Mouse (Mus musculus) forebrain, embryonic 12.5 days (tissue): ENCODE measurements around the gene Strn. TPM values are rescaled to one million over a fixed set of nuclear protein-coding genes. Genes with fewer than 3 reads are reported as not detected.
"Not testable (repeated sequence)": the region's sequence is repeated elsewhere in the genome, so short reads cannot be mapped to it uniquely, and the experiment has no call there.

Source experiments
- ATAC-seq: fragments of 200-750 bp; cut with Nextera tagmentation; 2 replicates; pipeline ENCODE4 v1.8.0; 2017; ENCODE audit warnings: moderate TSS enrichment; ENCODE audit not compliant: low FRiP score
- H3K27ac ChIP-seq: fragments of 300-500 bp; sonication (generic); 2 replicates; pipeline ENCODE4 v1.5.1; 2016; ENCODE audit warnings: mild to moderate bottlenecking
- H3K27me3 ChIP-seq: fragments of 300-500 bp; sonication (generic); 2 replicates; pipeline ENCODE4 v1.6.1; 2016; ENCODE audit warnings: mild to moderate bottlenecking
- H3K36me3 ChIP-seq: fragments of 300-500 bp; sonication (generic); replicated peaks from 2 replicates; pipeline ENCODE4 v1.6.1; 2016; ENCODE audit warnings: mild to moderate bottlenecking
- H3K4me1 ChIP-seq: fragments of 300-500 bp; sonication (generic); 2 replicates; pipeline ENCODE4 v1.6.1; 2016
- H3K4me2 ChIP-seq: fragments of 300-500 bp; sonication (generic); 2 replicates; pipeline ENCODE4 v1.6.1; 2016; ENCODE audit warnings: mild to moderate bottlenecking, moderate library complexity
- H3K4me3 ChIP-seq: fragments of 300-500 bp; sonication (generic); replicated peaks from 2 replicates; pipeline ENCODE4 v1.5.1; 2016; ENCODE audit warnings: mild to moderate bottlenecking
- H3K9ac ChIP-seq: fragments of 300-500 bp; sonication (generic); 2 replicates; pipeline ENCODE4 v1.6.1; 2016; ENCODE audit warnings: mild to moderate bottlenecking
- H3K9me3 ChIP-seq: fragments of 300-500 bp; sonication (generic); 2 replicates; pipeline ENCODE4 v1.6.1; 2016
- WGBS: fragments of 180-500 bp; shearing (Covaris S2); methylation state at CpG from one replicate; pipeline ENCODE4 v1.1.7; 2016; 5-methylcytosine and 5-hydroxymethylcytosine counted together
- polyA plus RNA-seq: library from polyadenylated mRNA; unstranded; fragments of >200 nt; fragmentation: Nextera tagmentation; extraction: Ambion mirVana; gene quantifications from 2 replicates; pipeline ENCODE4 v1.2.1, GENCODE M21; 2016

Gene Strn
- polyA plus RNA-seq, 1 experiment from 2014 or later: 7.5 TPM

DNA sequence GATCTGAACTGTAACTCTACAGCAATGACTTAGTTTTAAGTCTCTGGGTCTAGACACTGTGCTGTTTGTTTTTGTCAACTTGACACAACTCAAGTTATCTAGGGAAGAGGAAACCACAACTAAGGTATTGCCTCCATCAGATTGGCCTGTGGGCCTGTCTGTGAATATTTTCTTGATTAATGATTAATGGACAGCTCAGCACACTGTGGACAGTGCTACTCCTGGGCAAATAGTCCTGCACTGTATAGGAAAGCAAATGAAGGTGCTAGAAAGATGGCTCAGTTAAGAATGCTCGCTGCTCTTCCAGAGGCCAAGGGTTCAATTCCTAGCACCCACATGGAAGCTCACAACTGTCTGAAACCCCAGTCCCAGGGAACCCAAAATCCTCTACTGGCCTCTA is 38.0 kb downstream of the Strn start:
- no peaks in the 10 kb centered on the region for H3K27me3 ChIP-seq
- no peak for ATAC-seq
- H3K27ac ChIP-seq: no peak overlapping the region
- H3K36me3 ChIP-seq: no peaks in the 10 kb centered on the region
- H3K4me3 ChIP-seq: no peak overlapping the region
- no peaks in the 10 kb centered on the region for H3K9me3 ChIP-seq
- no peak overlapping the region for H3K9ac ChIP-seq
- no peak overlapping the region for H3K4me2 ChIP-seq
- 97% methylated on average over 1 of the region's 1 CpGs for WGBS
- H3K4me1 ChIP-seq: no peaks in the 10 kb centered on the region

DNA sequence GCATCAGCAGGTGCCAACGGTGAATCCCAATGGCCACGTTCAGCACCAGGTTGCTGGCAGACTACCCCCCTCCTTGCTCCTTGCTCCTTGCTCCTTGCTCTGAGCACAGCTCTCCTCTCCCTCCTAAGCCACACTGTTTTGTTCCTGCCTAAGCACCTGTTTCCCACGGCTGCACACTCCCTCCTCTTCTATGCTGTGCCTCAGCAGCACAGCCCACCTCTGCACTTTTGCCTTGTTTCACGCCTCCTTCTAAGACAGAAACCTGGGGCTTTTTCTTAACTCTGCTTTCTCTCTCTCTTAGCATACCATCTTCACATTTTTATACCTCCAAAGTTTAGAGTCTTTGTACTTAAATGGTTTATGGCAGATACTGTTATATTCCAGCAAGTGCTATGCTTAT is 39.5 kb downstream of the Strn start:
- H3K9ac ChIP-seq: no peak overlapping the region
- ATAC-seq: no peak
- no peaks in the 10 kb centered on the region for H3K27me3 ChIP-seq
- H3K36me3 ChIP-seq: no peaks in the 10 kb centered on the region
- no peak overlapping the region for H3K27ac ChIP-seq
- no peaks in the 10 kb centered on the region for H3K4me1 ChIP-seq
- H3K4me2 ChIP-seq: no peak overlapping the region
- WGBS: 89% methylated on average over 4 of the region's 4 CpGs
- no peaks in the 10 kb centered on the region for H3K9me3 ChIP-seq
- no peak overlapping the region for H3K4me3 ChIP-seq

- Histone ChIP-seq H3K4me2 (no peak overlapping the region), H3K4me3 (no peak overlapping the region), H3K4me1 (no peaks in the 10 kb centered on the region), H3K36me3 (no peaks in the 10 kb centered on the region), H3K9me3 (no peaks in the 10 kb centered on the region), H3K27ac (no peak overlapping the region), H3K9ac (no peak overlapping the region), H3K27me3 (no peaks in the 10 kb centered on the region)
- 76% methylated on average over 5 of the region's 5 CpGs for WGBS
- ATAC-seq: no peak
Observed at GRCm38 (mm10) chr17:78696922-78697321, 40.1 kb downstream of the Strn start.

- H3K9ac ChIP-seq, H3K27ac ChIP-seq, H3K27me3 ChIP-seq, H3K4me2 ChIP-seq, H3K4me1 ChIP-seq, H3K4me3 ChIP-seq, ATAC-seq: not testable (repeated sequence)
- Histone ChIP-seq H3K36me3 (peaks cover 18% of the 10 kb centered on the region), H3K9me3 (peaks cover 10% of the 10 kb centered on the region)
- 91% methylated on average over 3 of the region's 3 CpGs for WGBS
Observed at GRCm38 (mm10) chr17:78689231-78689630, 47.8 kb downstream of the Strn start.

- Histone ChIP-seq H3K4me1 (no peaks in the 10 kb centered on the region), H3K9me3 (peaks cover 10% of the 10 kb centered on the region), H3K4me2 (no peak overlapping the region), H3K27ac (no peak overlapping the region), H3K27me3 (no peaks in the 10 kb centered on the region), H3K36me3 (peaks cover 18% of the 10 kb centered on the region), H3K9ac (no peak overlapping the region), H3K4me3 (no peak overlapping the region)
- ATAC-seq: no peak
- WGBS: 89% methylated on average over 5 of the region's 5 CpGs
Observed at GRCm38 (mm10) chr17:78687971-78688370, 49.0 kb downstream of the Strn start.

DNA sequence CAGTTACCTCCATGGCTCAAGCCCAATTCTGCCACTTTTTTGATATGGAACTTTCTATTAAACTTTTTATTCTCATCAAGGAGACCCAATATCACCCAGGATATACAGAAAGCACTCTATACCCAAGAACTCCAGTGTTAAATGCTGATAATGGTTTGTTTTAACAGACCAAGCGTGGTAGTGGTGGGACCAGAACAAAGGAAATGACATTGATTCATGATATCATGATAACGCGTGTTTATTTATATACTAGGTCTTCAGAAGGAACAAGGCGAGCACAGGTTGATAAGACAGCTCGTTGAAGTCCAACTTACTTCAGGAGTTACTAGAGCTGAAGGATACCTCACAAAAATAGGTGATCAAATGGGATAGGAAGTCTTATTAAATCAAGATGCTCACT is 52.0 kb downstream of the Strn start:
- Histone ChIP-seq H3K4me3 (no peak overlapping the region), H3K4me2 (no peak overlapping the region), H3K27ac (no peak overlapping the region), H3K27me3 (no peaks in the 10 kb centered on the region), H3K9ac (no peak overlapping the region), H3K4me1 (no peaks in the 10 kb centered on the region), H3K36me3 (0 out of 2 replicates have a peak, but pooled peaks cover under 1% of the 10 kb centered on the region), H3K9me3 (no peaks in the 10 kb centered on the region)
- no peak for ATAC-seq
- 87% methylated on average over 5 of the region's 5 CpGs for WGBS

- Histone ChIP-seq H3K27me3 (no peaks in the 10 kb centered on the region), H3K9ac (no peak overlapping the region), H3K36me3 (no peaks in the 10 kb centered on the region), H3K27ac (no peak overlapping the region), H3K4me1 (no peaks in the 10 kb centered on the region), H3K9me3 (no peaks in the 10 kb centered on the region), H3K4me3 (no peak overlapping the region), H3K4me2 (no peak overlapping the region)
- ATAC-seq: no peak
- whole genome bisulfite sequencing: 87% methylated on average over 6 of the region's 6 CpGs
Observed at GRCm38 (mm10) chr17:78682351-78682750, 54.6 kb downstream of the Strn start.

DNA sequence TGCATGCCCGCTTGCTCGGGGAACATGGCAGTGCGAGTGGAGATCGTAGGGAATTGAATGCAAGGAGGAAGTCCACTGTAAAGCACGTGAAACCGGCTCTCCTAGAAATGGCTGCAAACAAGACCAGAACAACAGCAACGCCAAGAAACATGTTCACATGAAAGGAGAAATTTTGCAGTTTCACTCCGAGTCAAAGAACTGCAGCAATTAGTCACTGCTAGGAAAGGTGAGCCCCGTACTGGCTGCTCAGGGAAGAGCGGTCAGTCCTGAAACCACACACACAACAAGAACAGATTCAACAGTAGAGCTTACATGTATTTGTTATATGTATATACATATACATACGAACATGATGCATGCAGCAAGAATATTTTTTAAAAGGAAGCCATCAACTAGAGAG is 57.5 kb downstream of the Strn start:
- no peak overlapping the region for H3K4me3 ChIP-seq
- H3K9me3 ChIP-seq: no peaks in the 10 kb centered on the region
- no peak for ATAC-seq
- H3K9ac ChIP-seq: no peak overlapping the region
- no peak overlapping the region for H3K27ac ChIP-seq
- 87% methylated on average over 11 of the region's 11 CpGs for WGBS
- H3K36me3 ChIP-seq: peaks cover 7% of the 10 kb centered on the region; the same call in 1 of the 2 replicates
- no peak overlapping the region for H3K4me2 ChIP-seq
- no peaks in the 10 kb centered on the region for H3K4me1 ChIP-seq
- H3K27me3 ChIP-seq: no peaks in the 10 kb centered on the region

- ATAC-seq: no peak
- Histone ChIP-seq H3K4me2 (no peak overlapping the region), H3K9ac (no peak overlapping the region), H3K27ac (no peak overlapping the region), H3K9me3 (no peaks in the 10 kb centered on the region), H3K36me3 (peaks cover 12% of the 10 kb centered on the region; the same call in 1 of the 2 replicates), H3K27me3 (no peaks in the 10 kb centered on the region), H3K4me1 (no peaks in the 10 kb centered on the region), H3K4me3 (no peak overlapping the region)
- 91% methylated on average over 11 of the region's 11 CpGs for WGBS
Observed at GRCm38 (mm10) chr17:78676813-78677212, 60.2 kb downstream of the Strn start.

DNA sequence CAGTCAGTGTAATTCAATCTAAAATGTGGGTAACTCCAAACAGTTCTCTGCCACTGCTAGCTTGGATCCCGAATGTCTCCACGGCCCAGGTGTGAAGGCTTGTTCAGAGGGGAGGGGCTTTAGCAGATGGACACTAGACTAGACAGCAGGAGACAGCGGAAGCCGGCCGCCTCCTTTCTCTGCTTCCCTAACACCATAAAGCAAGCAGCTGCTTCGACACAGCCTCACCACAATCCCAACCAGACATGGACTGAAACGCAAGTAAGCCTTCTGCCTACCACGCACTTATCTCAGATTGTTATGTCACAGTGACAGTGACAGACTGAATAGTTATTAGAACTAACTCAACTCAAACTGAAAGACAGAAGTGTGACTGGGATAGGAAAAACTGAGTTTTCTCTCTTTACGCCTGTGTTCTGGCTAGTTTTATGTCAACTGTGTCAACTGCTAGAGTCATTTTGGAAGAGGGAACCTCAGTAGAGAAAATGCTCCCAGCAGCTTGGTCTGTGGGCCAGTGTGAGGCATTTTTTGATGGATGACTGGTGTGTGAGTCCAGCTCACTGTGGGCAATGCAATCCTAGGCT is 71.9 kb downstream of the Strn start:
- H3K36me3 ChIP-seq: peaks cover 46% of the 10 kb centered on the region
- no peaks in the 10 kb centered on the region for H3K27me3 ChIP-seq
- H3K9ac ChIP-seq: no peak overlapping the region
- H3K4me3 ChIP-seq: no peak overlapping the region
- no peak overlapping the region for H3K4me2 ChIP-seq
- H3K27ac ChIP-seq: no peak overlapping the region
- ATAC-seq: no peak
- whole genome bisulfite sequencing: 94% methylated on average over 9 of the region's 9 CpGs
- no peaks in the 10 kb centered on the region for H3K4me1 ChIP-seq
- peaks cover under 1% of the 10 kb centered on the region; the same call in 1 of the 2 replicates for H3K9me3 ChIP-seq

GRCm38 (mm10) chr17:78654841-78655240 is 82.2 kb downstream of the Strn start:
- Histone ChIP-seq H3K36me3 (peaks cover 49% of the 10 kb centered on the region), H3K4me2 (no peak overlapping the region), H3K9ac (no peak overlapping the region), H3K27ac (no peak overlapping the region), H3K27me3 (no peaks in the 10 kb centered on the region), H3K9me3 (peaks cover 2% of the 10 kb centered on the region; the same call in 1 of the 2 replicates), H3K4me3 (no peak overlapping the region), H3K4me1 (no peaks in the 10 kb centered on the region)
- no peak for ATAC-seq
- WGBS: 81% methylated on average over 10 of the region's 10 CpGs

GRCm38 (mm10) chr17:78643853-78644475 is 93.0 kb downstream of the Strn start:
- peak; percentile 69; the same call in 1 of the 2 replicates for ATAC-seq
- H3K27ac ChIP-seq: 0 out of 2 replicates have a peak overlapping the region, but pooled peaks have one; percentile 36
- 82% methylated on average over 17 of the region's 17 CpGs for WGBS
- H3K4me3 ChIP-seq: no peak overlapping the region
- no peaks in the 10 kb centered on the region for H3K4me1 ChIP-seq
- H3K36me3 ChIP-seq: 0 out of 2 replicates have a peak, but pooled peaks cover 7% of the 10 kb centered on the region
- no peak overlapping the region for H3K4me2 ChIP-seq
- no peaks in the 10 kb centered on the region for H3K9me3 ChIP-seq
- H3K27me3 ChIP-seq: no peaks in the 10 kb centered on the region
- H3K9ac ChIP-seq: no peak overlapping the region

DNA sequence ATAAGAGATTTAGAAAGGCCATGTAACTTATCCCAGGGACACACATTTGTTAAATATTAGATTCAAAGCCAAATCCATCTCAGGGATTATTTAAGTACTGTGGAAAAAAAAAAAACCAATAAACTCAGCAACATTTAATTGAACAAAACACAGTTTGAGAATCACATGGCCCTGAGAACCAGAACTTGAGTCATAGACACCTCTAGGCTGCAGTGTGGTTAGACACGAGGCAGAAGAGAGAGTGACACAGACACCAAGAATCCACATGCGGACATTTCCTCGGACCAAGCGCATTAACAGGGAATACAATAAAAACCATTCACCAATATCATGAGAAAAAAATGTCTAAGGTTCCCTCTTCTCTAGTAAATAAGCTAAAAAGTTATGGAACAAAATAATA is 94.7 kb downstream of the Strn start:
- no peak overlapping the region for H3K4me3 ChIP-seq
- H3K4me2 ChIP-seq: no peak overlapping the region
- 89% methylated on average over 4 of the region's 4 CpGs for whole genome bisulfite sequencing
- no peaks in the 10 kb centered on the region for H3K9me3 ChIP-seq
- no peaks in the 10 kb centered on the region for H3K4me1 ChIP-seq
- ATAC-seq: no peak
- no peak overlapping the region for H3K9ac ChIP-seq
- no peaks in the 10 kb centered on the region for H3K27me3 ChIP-seq
- no peak overlapping the region for H3K27ac ChIP-seq
- H3K36me3 ChIP-seq: no peaks in the 10 kb centered on the region
